Mouse (Mus musculus) heart, embryonic 13.5 days (tissue): ENCODE measurements at regions not wholly inside any gene's neighbourhood (a gene's known extent, or its start where the extent isn't known, plus 50 kb on each side); places are given as distances from the start of the nearest gene placed in this dataset.
A peak's percentile ranks its signal among the peaks of the same experiment; 100 is the strongest.

ENCODE experiments used
- ATAC-seq: fragments of 200-750 bp; cut with Nextera tagmentation; 2 replicates; pipeline ENCODE4 v1.8.0; 2017; ENCODE audit warnings: moderate TSS enrichment; ENCODE audit not compliant: insufficient number of reproducible peaks, low FRiP score, low TSS enrichment; ENCODE audit errors: extremely low read depth
- H3K27ac ChIP-seq: fragments of 300-500 bp; sonication (generic); replicated peaks from 2 replicates; pipeline ENCODE4 v1.5.1; 2015; ENCODE audit warnings: moderate library complexity, mild to moderate bottlenecking, inconsistent platforms
- H3K27me3 ChIP-seq: fragments of 300-500 bp; sonication (generic); replicated peaks from 2 replicates; pipeline ENCODE4 v1.6.1; 2015; ENCODE audit warnings: mild to moderate bottlenecking, inconsistent platforms
- H3K36me3 ChIP-seq: fragments of 300-500 bp; sonication (generic); 2 replicates; pipeline ENCODE4 v1.6.1; 2015; ENCODE audit warnings: mild to moderate bottlenecking, inconsistent platforms
- H3K4me1 ChIP-seq: fragments of 300-500 bp; sonication (generic); 2 replicates; pipeline ENCODE4 v1.6.1; 2015; ENCODE audit warnings: inconsistent platforms
- H3K4me2 ChIP-seq: fragments of 300-500 bp; sonication (generic); 2 replicates; pipeline ENCODE4 v1.6.1; 2015; ENCODE audit warnings: inconsistent platforms, mild to moderate bottlenecking, moderate library complexity
- H3K4me3 ChIP-seq: fragments of 300-500 bp; sonication (generic); 2 replicates; pipeline ENCODE4 v1.5.1; 2015; ENCODE audit warnings: moderate library complexity, mild to moderate bottlenecking, inconsistent platforms
- H3K9ac ChIP-seq: fragments of 300-500 bp; sonication (generic); 2 replicates; pipeline ENCODE4 v1.6.1; 2015; ENCODE audit warnings: inconsistent platforms, mild to moderate bottlenecking, moderate library complexity
- H3K9me3 ChIP-seq: fragments of 300-500 bp; sonication (generic); 2 replicates; pipeline ENCODE4 v1.6.1; 2016; ENCODE audit warnings: inconsistent platforms
- whole genome bisulfite sequencing: fragments of 180-500 bp; shearing (Covaris S2); methylation state at CpG from one replicate; pipeline ENCODE4 v1.1.7; 2015; ENCODE audit warnings: mixed read lengths; 5-methylcytosine and 5-hydroxymethylcytosine counted together

DNA sequence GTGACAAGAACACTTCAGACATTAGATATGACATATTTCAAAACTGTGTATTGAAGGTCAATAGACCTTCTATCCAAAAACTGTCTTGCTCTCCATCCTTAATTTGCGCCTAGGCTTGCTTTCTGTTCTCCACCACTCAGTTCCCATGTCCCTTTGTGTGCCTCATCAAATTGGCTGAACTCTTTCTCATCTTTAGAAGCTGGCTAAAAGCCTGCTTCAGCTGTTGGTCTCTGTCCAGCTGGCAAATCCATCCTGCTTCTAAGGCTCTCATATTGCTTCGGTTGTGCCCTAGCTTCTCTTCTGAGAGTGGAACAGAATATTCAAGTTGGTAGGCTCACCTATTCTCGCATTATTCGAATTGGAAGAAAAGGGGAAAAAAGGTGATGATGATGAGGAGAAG, 322.6 kb upstream of the Klf12 start:
- Histone ChIP-seq H3K4me3 (no peak overlapping the region), H3K9ac (no peak overlapping the region), H3K9me3 (no peaks in the 10 kb centered on the region), H3K4me1 (peaks cover 10% of the 10 kb centered on the region), H3K27me3 (no peaks in the 10 kb centered on the region), H3K27ac (no peak overlapping the region), H3K4me2 (no peak overlapping the region), H3K36me3 (no peaks in the 10 kb centered on the region)
- WGBS = 72% methylated on average over 4 of the region's 4 CpGs
- ATAC-seq = no peak

DNA sequence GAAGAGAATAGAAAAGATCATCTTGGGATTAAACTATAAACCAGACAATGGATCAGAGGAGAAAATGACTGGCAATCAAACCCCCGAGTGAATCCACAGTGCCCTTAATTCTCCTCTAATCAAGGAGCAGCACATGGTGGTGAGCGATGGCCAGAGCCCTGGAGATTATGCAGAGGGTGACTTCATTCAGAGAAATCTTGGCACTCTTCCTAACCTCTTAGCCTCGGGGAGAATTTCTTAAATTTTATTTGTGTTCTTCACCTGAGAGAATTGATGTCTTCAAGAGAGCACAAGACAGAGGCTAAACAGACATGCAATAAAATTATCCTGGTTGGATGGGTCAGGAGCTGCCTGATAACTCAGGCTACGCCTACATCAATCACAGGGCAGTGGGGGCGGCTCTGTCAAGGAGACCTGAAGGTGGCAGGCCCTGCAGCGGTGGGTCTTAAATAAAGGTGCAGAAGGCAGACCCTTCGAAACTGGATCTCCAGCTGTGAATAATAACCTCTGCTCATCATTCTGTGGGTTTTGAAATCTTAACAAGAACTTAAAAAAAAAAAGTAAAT, 316.5 kb upstream of the Klf12 start:
- ATAC-seq = no peak
- H3K9ac ChIP-seq = no peak overlapping the region
- H3K4me3 ChIP-seq = no peak overlapping the region
- no peaks in the 10 kb centered on the region for H3K36me3 ChIP-seq
- H3K4me2 ChIP-seq = 0 out of 2 replicates have a peak overlapping the region, but pooled peaks have one; percentile 18
- no peaks in the 10 kb centered on the region for H3K9me3 ChIP-seq
- 26% methylated on average over 7 of the region's 7 CpGs for WGBS
- H3K27me3 ChIP-seq = no peaks in the 10 kb centered on the region
- 0 out of 2 replicates have a peak overlapping the region, but pooled peaks have one; percentile 39 for H3K27ac ChIP-seq
- H3K4me1 ChIP-seq = peaks cover 14% of the 10 kb centered on the region

DNA sequence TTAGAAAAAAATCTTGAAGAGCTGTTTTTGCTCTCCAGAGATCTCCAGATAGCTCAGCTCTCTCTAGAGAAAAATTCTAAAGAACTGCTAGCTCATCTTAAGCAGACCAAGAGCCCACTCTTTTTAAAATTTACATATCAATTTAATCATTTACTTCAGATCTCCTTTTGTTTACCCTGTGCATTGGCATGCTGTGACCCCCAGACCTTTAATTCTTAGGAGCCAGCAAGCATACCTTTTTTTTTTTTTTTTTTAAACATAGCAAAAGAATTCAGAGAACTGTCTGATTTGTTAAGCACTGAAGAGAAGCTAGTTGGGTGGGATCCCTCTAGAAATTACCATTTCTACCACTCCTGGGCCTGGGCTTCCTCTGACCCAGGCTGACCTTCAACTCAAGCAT, 285.5 kb upstream of the Klf12 start:
- no peak overlapping the region for H3K4me3 ChIP-seq
- no peak overlapping the region for H3K9ac ChIP-seq
- H3K9me3 ChIP-seq = no peaks in the 10 kb centered on the region
- no peak overlapping the region for H3K27ac ChIP-seq
- no peak overlapping the region for H3K4me2 ChIP-seq
- no peaks in the 10 kb centered on the region for H3K4me1 ChIP-seq
- H3K36me3 ChIP-seq = no peaks in the 10 kb centered on the region
- no peak for ATAC-seq
- no peaks in the 10 kb centered on the region for H3K27me3 ChIP-seq

DNA sequence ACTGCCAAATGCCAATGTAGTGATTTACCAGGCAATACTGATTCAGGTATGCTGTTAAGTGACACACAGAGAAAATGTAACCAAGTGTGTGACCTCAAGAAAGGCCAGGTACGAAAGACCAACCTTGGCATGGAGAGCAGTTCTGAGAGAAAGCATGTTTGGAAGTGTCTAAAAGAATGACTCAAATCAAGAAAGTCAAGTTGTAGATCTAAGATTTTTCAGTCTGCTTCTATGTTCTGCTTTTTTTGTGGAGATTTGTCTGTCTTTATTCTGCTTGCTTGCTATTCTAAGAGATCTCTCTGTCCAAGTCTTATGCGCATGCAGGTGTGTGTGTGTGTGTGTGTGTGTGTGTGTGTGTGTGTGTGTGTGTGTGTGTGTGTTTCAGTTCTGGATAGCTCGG, 277.4 kb upstream of the Klf12 start:
- H3K27me3 ChIP-seq = no peaks in the 10 kb centered on the region
- H3K9me3 ChIP-seq = no peaks in the 10 kb centered on the region
- no peak overlapping the region for H3K27ac ChIP-seq
- peaks cover 8% of the 10 kb centered on the region for H3K4me1 ChIP-seq
- no peak overlapping the region for H3K4me3 ChIP-seq
- 86% methylated on average over 3 of the region's 3 CpGs for WGBS
- ATAC-seq = no peak
- H3K9ac ChIP-seq = no peak overlapping the region
- no peaks in the 10 kb centered on the region for H3K36me3 ChIP-seq
- H3K4me2 ChIP-seq = no peak overlapping the region

DNA sequence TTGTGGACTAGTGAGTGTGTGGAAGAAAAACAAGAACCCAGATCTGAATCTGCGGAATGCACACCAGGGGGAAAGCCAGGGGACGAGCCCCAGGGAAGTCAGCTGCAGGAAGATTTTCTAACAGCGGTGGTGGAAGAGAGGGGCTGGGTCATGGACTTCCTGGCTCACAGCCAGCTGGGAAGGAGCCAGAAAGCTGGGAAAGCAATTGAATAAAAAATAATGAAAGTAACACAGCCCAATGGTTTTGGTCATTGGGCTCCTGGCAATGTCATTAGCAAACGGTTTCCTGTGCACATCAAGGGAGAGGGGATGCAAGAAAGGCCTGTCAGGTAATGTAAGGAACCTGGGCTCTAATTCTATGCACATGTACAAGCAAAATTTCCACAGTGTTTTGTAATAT, 273.9 kb upstream of the Klf12 start:
- Histone ChIP-seq H3K9ac (0 out of 2 replicates have a peak overlapping the region, but pooled peaks have one; percentile 37), H3K27me3 (no peaks in the 10 kb centered on the region), H3K4me1 (peaks cover 8% of the 10 kb centered on the region), H3K4me3 (peak overlapping the region; percentile 23; the same call in 1 of the 2 replicates), H3K4me2 (peak overlapping the region; percentile 58), H3K27ac (0 out of 2 replicates have a peak overlapping the region, but pooled peaks have one; percentile 48), H3K36me3 (no peaks in the 10 kb centered on the region), H3K9me3 (no peaks in the 10 kb centered on the region)
- no peak for ATAC-seq
- 2% methylated on average over 4 of the region's 4 CpGs for WGBS

DNA sequence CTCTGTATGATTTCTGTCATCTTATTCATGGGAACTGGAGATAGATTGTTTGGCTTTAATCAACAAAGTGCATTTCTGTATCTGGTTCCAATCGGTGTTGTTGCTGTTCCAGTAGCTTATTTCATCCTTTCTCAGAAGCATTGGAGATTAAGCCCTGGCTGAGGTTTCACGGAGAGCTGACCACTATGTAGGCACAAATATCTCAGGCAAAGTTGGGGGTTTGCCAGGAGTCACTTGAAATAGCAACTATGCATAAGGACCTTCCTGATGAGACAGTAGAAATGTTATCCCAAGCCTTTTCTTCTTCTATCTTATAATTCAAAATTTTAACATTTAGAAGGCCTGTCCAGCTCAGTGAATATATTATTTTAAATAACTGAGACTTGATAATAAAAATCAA, 268.0 kb upstream of the Klf12 start:
- Histone ChIP-seq H3K4me2 (no peak overlapping the region), H3K9ac (no peak overlapping the region), H3K4me3 (no peak overlapping the region), H3K4me1 (peaks cover 20% of the 10 kb centered on the region), H3K36me3 (no peaks in the 10 kb centered on the region), H3K27ac (peak overlapping the region; percentile 21; the same call in 1 of the 2 replicates), H3K27me3 (no peaks in the 10 kb centered on the region), H3K9me3 (no peaks in the 10 kb centered on the region)
- ATAC-seq = no peak
- WGBS = 14% methylated on average over 2 of the region's 2 CpGs

DNA sequence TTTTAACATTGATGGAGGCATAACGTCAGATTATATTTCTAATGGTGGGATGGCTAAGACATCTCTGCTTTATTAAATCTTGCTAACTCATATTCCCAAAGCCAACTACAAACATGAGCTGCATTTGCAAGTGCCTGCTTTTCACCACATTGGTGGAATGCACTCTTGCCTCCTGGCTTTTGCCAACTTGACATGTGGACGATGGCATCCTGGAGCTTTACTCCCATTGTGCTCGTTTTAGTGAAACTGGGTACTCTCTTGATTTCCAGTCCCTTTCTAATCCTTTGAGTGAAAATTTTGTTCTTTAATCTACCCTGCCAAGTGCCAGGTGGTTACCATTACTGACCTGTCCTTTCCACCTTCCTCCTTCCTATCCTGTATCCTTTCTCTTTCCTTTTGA, 265.8 kb upstream of the Klf12 start:
- Histone ChIP-seq H3K4me2 (no peak overlapping the region), H3K27me3 (no peaks in the 10 kb centered on the region), H3K4me3 (no peak overlapping the region), H3K9ac (no peak overlapping the region), H3K27ac (no peak overlapping the region), H3K4me1 (peaks cover 20% of the 10 kb centered on the region), H3K36me3 (no peaks in the 10 kb centered on the region), H3K9me3 (no peaks in the 10 kb centered on the region)
- 66% methylated on average over 3 of the region's 3 CpGs for WGBS
- no peak for ATAC-seq

DNA sequence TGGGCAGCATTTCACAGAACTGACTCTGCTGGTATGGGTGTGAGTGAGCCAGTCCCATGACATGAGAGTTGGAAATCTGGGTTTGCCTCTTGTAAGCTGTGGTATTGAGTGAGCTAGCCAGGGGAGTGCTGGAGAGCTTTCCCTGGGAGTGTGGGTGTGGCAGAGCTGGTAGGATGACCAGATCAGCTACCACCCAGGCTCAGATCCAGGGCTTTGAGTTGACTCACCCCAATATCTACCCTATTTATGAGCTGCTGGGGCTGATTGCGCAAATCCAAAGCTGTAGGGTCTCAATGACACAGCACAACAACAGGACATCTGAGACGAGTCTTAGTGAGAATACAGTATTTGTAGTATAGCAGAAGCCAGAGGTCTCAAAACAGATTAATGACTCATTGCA, 245.7 kb upstream of the Klf12 start:
- H3K9me3 ChIP-seq = no peaks in the 10 kb centered on the region
- ATAC-seq = no peak
- WGBS = 76% methylated on average over 2 of the region's 2 CpGs

DNA sequence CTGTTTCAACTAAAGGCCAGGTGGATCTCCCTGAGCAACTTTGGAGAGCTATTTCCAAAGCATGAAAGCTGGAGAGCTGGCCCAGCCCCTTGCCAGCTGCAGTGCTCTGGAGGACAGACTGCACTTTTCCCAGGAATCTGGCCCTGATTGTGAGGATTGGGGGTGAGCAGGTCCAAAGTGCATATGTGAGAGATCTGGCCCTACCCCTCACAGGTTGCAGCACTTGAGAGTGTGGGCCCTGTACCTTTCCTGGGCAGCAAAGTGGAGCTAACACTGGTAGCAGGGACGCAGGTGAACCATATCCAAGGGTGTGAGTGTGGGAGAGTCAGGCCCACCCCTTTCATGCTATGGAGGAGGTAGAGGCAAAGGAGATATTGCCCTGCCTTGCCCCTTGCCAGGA, 245.3 kb upstream of the Klf12 start:
- no peaks in the 10 kb centered on the region for H3K4me1 ChIP-seq
- no peaks in the 10 kb centered on the region for H3K36me3 ChIP-seq
- no peak for ATAC-seq
- H3K9me3 ChIP-seq = no peaks in the 10 kb centered on the region
- no peak overlapping the region for H3K4me2 ChIP-seq
- no peak overlapping the region for H3K27ac ChIP-seq
- H3K9ac ChIP-seq = no peak overlapping the region
- H3K4me3 ChIP-seq = no peak overlapping the region
- H3K27me3 ChIP-seq = no peaks in the 10 kb centered on the region
- 76% methylated on average over 1 of the region's 1 CpGs for WGBS

More for the DNA sequence above, 245.7 kb upstream of the Klf12 start:
- Histone ChIP-seq H3K27ac (no peak overlapping the region), H3K9ac (no peak overlapping the region), H3K27me3 (no peaks in the 10 kb centered on the region), H3K36me3 (no peaks in the 10 kb centered on the region), H3K4me1 (no peaks in the 10 kb centered on the region), H3K4me3 (no peak overlapping the region), H3K4me2 (no peak overlapping the region)

DNA sequence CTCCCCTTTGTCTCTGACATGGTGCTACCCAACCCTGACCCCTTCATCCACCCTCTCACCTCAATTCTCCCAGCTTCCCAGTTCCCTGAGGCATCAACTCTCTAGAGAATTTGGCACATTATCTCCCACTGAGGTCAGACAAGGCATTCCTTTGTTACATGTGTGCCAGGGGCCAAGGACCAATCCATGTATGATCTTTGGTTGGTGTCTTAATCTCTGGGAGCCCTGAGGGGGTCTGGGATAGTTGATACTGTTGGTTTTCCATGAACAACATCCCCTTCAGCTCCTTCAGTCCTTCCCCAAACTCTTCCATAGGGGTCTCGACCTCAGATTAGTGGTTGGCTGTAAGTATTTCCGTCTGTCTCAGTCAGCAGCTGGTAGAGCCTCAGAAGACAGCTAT, 224.9 kb upstream of the Klf12 start:
- H3K4me3 ChIP-seq = no peak overlapping the region
- H3K9me3 ChIP-seq = no peaks in the 10 kb centered on the region
- H3K36me3 ChIP-seq = no peaks in the 10 kb centered on the region
- H3K4me2 ChIP-seq = no peak overlapping the region
- H3K4me1 ChIP-seq = no peaks in the 10 kb centered on the region
- no peak overlapping the region for H3K27ac ChIP-seq
- 64% methylated on average over 2 of the region's 2 CpGs for WGBS
- H3K27me3 ChIP-seq = no peaks in the 10 kb centered on the region
- no peak overlapping the region for H3K9ac ChIP-seq
- ATAC-seq = no peak

DNA sequence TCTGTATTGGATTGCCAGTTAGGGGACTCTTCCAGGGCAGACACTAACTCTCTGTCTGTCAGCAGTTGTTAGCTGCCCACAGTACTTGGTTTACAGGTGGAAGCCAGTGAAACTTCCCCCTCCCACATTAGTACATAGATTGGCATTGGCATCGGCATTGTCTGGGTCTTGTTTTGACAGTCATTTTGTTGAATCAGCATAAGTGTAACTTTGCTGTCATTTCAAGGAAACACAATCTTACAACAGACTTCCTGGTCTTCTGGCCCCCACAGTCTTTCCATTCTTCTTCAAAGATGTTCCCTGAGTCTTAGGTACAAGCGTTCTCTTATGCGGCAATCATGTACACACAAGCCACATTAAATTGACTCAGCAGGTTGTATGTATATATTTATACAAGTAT, 223.6 kb upstream of the Klf12 start:
- Histone ChIP-seq H3K4me1 (no peaks in the 10 kb centered on the region), H3K4me3 (no peak overlapping the region), H3K4me2 (no peak overlapping the region), H3K9ac (no peak overlapping the region), H3K9me3 (no peaks in the 10 kb centered on the region), H3K27ac (no peak overlapping the region), H3K36me3 (no peaks in the 10 kb centered on the region), H3K27me3 (no peaks in the 10 kb centered on the region)
- no peak for ATAC-seq
- WGBS = 78% methylated on average over 3 of the region's 3 CpGs

DNA sequence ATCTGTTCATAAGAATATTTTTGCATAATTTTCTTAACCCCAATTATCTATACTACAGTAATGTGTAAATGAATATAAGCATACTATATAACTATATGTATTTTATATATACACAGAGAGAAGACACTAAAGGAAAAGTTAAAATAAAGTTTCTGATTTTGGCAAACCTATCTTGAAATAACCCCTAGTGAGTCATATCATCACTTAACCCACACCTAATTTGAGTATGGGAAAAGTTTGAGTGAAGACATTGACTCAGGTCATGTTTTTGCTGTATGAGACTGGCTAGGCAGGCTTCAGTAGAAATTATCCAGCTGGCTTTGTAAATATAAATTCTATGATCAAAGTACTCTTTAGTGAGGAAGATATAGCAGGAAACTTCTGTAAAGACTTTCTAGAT, 223.1 kb upstream of the Klf12 start:
- Histone ChIP-seq H3K9me3 (no peaks in the 10 kb centered on the region), H3K27ac (no peak overlapping the region), H3K36me3 (no peaks in the 10 kb centered on the region), H3K4me1 (no peaks in the 10 kb centered on the region), H3K4me2 (no peak overlapping the region), H3K4me3 (no peak overlapping the region), H3K27me3 (no peaks in the 10 kb centered on the region), H3K9ac (no peak overlapping the region)
- no peak for ATAC-seq
